Mouse (Mus musculus) brown adipose tissue, adult 24 weeks (tissue): ENCODE data around the gene Cytip. TPM values are rescaled to one million over a fixed set of nuclear protein-coding genes. Genes with fewer than 3 reads are reported as not detected.

Experiments
- H3K27ac ChIP-seq: fragments of 200-500 bp; replicated peaks from 2 replicates; pipeline ENCODE4 v1.5.1; 2012; ENCODE audit warnings: low read depth, mild to moderate bottlenecking, low read length
- H3K4me1 ChIP-seq: fragments of 200-500 bp; 2 replicates; pipeline ENCODE4 v1.6.1; 2012; ENCODE audit warnings: low read length, mixed read lengths; ENCODE audit not compliant: control insufficient read depth, insufficient read depth, insufficient read length
- H3K4me3 ChIP-seq: fragments of 200-500 bp; 2 replicates; pipeline ENCODE4 v1.5.1; 2012; ENCODE audit warnings: low read depth, mild to moderate bottlenecking, low read length, moderate library complexity; ENCODE audit not compliant: insufficient read depth
- polyA plus RNA-seq: library from polyadenylated mRNA; stranded (reverse); fragments of >200 nt; gene quantifications from 2 replicates; pipeline ENCODE4 v1.2.4, GENCODE M21; 2012; ENCODE audit not compliant: missing spikeins, insufficient read depth, insufficient read length

Cytip gene
- 1.6 and 2.4 TPM in 2 replicates for polyA plus RNA-seq

DNA sequence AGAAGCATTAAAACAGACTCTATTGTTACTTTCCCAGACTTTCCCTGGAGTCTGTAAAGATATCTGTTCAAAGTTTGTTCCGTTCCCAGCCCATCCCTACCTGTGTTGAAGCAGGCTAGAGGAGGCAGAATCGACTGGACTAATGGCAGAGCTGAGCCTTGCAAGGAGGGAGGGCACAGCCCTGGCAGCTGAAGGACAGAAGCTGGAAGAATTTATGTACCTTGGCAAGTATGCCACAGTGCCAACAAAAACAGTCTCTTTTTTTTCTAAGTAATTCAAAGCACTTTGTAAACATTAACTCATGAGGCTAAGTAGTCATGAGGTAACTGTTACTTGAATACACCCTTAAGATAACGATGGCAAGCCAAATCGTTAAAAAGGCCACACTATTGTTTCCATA is at the start of gene Cytip:
Gene Cytip, minus strand, starts transcription at position 187 of the 400 bp plus-strand sequence.
- Histone ChIP-seq H3K27ac (no peak within 1 kb of the TSS), H3K4me1 (no peaks in the 10 kb centered on the region), H3K4me3 (no peak within 1 kb of the TSS)

- Histone ChIP-seq H3K4me1 (no peaks in the 10 kb centered on the region), H3K4me3 (no peak overlapping the region), H3K27ac (no peak overlapping the region)
These were observed 45.3 kb upstream of the Cytip start for GRCm38 (mm10) chr2:58240639-58241038.

- H3K4me1 ChIP-seq, result no peaks in the 10 kb centered on the region
- no peak overlapping the region for H3K27ac ChIP-seq
- H3K4me3 ChIP-seq, result no peak overlapping the region
These were observed 42.2 kb upstream of the Cytip start for GRCm38 (mm10) chr2:58237487-58237886.

DNA sequence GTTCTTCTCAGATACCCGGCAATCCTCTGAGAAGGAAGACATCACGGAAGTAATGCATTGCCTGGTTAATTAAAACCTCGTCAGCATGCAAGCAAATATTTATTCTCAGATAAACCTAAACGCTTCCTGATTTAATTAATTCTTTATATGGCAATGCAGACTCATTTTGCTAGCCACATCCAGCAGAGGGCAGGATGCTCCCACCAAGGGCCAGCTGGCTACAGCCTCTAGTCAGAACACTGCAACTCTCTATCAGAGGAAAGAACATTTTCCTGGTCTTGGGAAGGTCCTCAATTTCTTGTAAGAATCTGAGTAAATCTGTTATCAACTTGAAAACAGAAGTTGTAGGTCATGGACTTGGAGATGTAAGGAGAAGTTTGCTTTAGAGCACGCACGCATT is 4.1 kb upstream of the Cytip start:
- H3K27ac ChIP-seq, result no peak overlapping the region

DNA sequence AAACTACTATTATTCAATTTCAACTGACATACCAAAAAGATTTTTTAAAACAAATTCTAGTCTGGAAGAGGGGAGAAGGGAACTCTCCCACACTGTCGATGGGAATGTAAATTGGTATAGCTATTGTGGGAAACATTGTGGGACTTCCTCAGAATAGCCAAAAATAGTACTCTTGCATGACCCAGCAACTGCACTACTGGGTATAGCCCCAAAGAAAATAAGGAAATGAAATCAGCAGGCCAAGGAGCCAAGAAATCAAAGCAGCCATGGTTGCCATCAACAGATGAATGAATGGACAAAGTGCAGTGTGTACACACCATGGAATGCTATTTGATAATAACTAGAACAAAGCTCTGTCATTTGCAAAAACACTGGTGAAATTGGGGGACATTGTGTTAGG is 1.5 kb upstream of the Cytip start:
- H3K4me3 ChIP-seq, result no peak overlapping the region
- H3K4me1 ChIP-seq, result no peaks in the 10 kb centered on the region
- H3K27ac ChIP-seq, result no peak overlapping the region

More for the DNA sequence above, 4.1 kb upstream of the Cytip start:
- Histone ChIP-seq H3K4me3 (no peak overlapping the region), H3K4me1 (no peaks in the 10 kb centered on the region)

GRCm38 (mm10) chr2:58194422-58195115 is 763 bp downstream of the Cytip start:
- Histone ChIP-seq H3K4me3 (no peak overlapping the region), H3K4me1 (no peaks in the 10 kb centered on the region), H3K27ac (no peak overlapping the region)

- H3K4me3 ChIP-seq, result no peak overlapping the region
- H3K27ac ChIP-seq, result no peak overlapping the region
- no peaks in the 10 kb centered on the region for H3K4me1 ChIP-seq
These were observed 3.2 kb downstream of the Cytip start for GRCm38 (mm10) chr2:58192160-58192559.

DNA sequence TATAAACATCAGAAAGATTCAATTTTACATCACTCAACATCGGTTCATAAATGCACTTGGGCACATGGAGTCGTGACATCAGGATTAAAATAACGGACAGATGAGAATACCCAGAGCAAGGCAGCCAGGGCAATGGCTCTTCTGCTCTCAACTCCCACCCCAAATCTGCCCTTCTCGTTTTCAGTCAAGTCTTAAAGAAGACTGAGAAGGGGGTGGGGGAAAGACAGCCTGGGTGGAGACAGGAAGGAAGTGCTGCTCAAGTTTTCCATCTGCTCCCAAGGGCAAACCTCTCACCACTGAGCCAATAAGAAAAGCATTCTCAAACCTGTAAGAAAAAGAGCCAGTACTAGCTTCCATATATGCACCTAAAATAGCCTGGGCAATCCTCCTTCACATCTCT is 5.8 kb downstream of the Cytip start:
- Histone ChIP-seq H3K4me3 (no peak overlapping the region), H3K4me1 (no peaks in the 10 kb centered on the region), H3K27ac (no peak overlapping the region)

GRCm38 (mm10) chr2:58188903-58189302 is 6.4 kb downstream of the Cytip start:
- Histone ChIP-seq H3K4me1 (no peaks in the 10 kb centered on the region), H3K4me3 (no peak overlapping the region)

GRCm38 (mm10) chr2:58187310-58188051 is 7.9 kb downstream of the Cytip start:
- no peak overlapping the region for H3K4me3 ChIP-seq
- no peaks in the 10 kb centered on the region for H3K4me1 ChIP-seq
- H3K27ac ChIP-seq, result no peak overlapping the region

More at GRCm38 (mm10) chr2:58188903-58189302, 6.4 kb downstream of the Cytip start:
- H3K27ac ChIP-seq, result no peak overlapping the region

DNA sequence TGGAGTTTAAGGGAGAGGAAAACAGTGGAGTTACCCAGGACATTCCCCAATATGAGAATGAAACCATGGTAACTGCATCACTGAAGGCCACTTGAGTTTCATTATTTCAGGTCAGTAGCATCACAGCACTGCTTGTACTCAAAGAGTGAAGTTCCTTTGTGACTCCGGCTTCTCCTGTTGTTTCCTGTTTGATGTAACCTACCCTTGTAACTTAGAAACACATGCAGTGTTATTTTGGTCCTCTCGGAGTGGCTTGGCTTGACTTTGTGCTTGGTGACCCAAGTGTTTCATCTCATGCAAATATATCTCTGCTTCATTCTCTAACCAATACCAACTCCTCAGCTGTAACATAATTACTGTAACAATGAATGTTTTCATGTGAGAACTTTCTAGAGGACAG is 11.1 kb downstream of the Cytip start:
- Histone ChIP-seq H3K4me3 (no peak overlapping the region), H3K27ac (no peak overlapping the region), H3K4me1 (no peaks in the 10 kb centered on the region)

GRCm38 (mm10) chr2:58183658-58184057 is 11.7 kb downstream of the Cytip start:
- H3K4me3 ChIP-seq, result no peak overlapping the region
- no peaks in the 10 kb centered on the region for H3K4me1 ChIP-seq
- no peak overlapping the region for H3K27ac ChIP-seq

GRCm38 (mm10) chr2:58180776-58181175 is 14.6 kb downstream of the Cytip start:
- Histone ChIP-seq H3K4me3 (no peak overlapping the region), H3K4me1 (peaks cover 2% of the 10 kb centered on the region), H3K27ac (no peak overlapping the region)

GRCm38 (mm10) chr2:58179056-58179455 is 16.3 kb downstream of the Cytip start:
- peaks cover 6% of the 10 kb centered on the region for H3K4me1 ChIP-seq
- H3K4me3 ChIP-seq, result no peak overlapping the region
- H3K27ac ChIP-seq, result no peak overlapping the region

DNA sequence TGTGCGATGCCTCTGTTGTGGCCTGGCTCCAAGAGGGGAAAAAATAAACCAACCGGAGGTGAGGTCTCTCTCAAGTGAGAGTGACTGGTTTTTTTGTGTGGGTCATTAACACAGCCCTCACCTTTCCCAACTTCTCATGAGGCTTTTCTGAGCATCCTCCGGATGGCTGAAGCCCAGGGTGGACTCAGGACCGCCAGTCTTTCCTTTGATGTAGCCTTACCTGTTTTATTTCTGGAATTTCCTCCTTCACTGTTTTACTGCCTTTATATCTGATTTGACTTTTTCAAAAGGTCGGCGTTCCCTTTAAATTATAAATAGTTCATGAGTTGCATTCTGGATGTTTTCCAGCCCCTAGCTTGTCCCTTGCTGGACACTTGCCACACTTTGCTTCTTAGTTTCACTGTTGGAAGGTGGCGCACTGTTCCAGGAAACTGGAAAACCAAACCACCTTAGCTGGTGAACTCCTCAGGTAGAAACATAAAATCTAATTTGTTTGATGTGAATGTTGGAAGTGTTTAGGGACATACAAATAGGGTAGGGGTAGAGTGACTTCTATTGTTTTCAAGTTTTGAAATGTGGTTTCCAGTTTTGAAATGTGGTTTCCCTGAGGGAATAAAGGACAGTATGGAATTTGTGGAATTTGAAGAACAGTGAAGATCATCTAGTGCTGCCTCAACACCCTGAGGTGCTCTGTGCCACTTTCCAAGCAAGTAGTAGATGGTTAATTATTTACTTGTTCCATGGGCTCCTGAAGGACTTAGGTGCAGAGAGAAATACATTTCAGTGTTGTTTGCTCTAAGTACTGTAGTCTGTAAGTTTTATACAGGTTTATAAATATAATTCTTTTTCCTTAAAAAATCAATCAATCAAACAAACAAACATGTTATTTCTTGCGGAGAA is 19.7 kb downstream of the Cytip start:
- no peak overlapping the region for H3K4me3 ChIP-seq
- H3K27ac ChIP-seq, result no peak overlapping the region

More for the DNA sequence above, 19.7 kb downstream of the Cytip start:
- H3K4me1 ChIP-seq, result peaks cover 6% of the 10 kb centered on the region
